Comparison of ENCODE assay signal across 8 mouse cellular contexts in the genomic region with DNA sequence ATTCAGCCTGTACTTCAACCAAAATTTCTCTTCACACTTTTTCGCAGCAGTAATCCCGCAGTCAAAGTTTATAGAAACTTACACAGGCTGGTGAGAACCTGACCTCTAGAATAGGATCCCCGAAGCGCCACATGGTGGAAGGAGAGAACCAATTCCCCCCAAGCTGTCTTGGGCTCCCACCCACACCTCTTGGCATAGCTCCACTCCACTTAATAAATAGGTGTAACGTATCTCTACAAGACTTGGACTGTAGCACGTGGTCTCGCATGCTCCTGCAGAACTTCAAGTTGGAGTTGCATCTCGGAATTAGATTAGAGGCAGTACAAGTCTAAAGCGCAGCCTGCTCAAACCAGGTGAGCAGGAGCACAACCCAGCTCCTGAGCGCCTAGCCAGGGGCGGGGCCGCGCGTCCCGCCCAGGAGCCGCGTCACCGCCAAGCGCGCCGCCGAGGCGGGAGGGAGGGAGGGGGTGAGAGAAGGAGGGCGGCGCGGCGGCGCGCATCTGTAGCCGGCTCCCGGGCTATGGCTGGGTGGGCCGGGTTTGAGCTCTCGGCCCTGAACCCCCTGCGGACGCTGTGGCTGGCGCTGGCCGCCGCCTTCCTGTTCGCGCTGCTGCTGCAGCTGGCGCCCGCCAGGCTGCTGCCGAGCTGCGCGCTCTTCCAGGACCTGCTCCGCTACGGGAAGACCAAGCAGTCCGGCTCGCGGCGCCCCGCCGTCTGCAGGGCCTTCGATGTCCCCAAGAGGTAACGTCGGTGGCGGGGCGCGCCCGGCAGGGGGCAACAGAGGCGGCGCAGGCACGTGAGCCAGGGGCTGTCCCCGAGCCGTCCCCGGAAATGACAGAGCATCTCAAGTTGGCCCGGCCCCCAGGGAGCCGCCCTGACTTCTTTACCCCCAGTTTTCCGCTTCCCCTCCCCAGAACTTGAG. TPM values are rescaled to one million over a fixed set of nuclear protein-coding genes. Genes with fewer than 3 reads are reported as not detected.
DNase-seq lines count a peak whose midpoint lies in the region; ATAC-seq and TF ChIP-seq lines count a peak whose summit lies in the region.

A gene (plus strand): TSS at position 464 of the 922 bp plus-strand sequence.

- H3K9ac ChIP-seq in hindbrain, postnatal 0 days (replicated peaks; ENCODE audit: low read length) = peak within 1 kb of the TSS; percentile 83

- DNase-seq in WW6 (ENCODE audit: low read depth, low spot score) = peak; percentile 81
- peak; percentile 89 to 91 for DNase-seq in cerebellum, postnatal 4 days (ENCODE audit: low spot score in 2 of 2)
- peak; percentile 97 for DNase-seq in gastrocnemius, adult 2 months
- peak; percentile 95 for DNase-seq in hindbrain, postnatal 0 days (ENCODE audit: low spot score)
- DNase-seq in left cerebral cortex, adult 2 months (ENCODE audit: extremely low spot score in 1 of 2, low spot score in 2 of 2) = peak; percentile 92
- peak; percentile 91 to 92 for DNase-seq in right cerebral cortex, adult 2 months (ENCODE audit: low spot score in 2 of 2)
- peak; percentile 98 for DNase-seq in urinary bladder, postnatal 14 days (ENCODE audit: low spot score)

- H3K9me3 ChIP-seq in hindbrain, postnatal 0 days (ENCODE audit: low read length) = no peaks in the 10 kb centered on the region

- H3K4me3 ChIP-seq in gastrocnemius, adult 2 months = peak within 1 kb of the TSS; percentile 84
- peak within 1 kb of the TSS; percentile 72 for H3K4me3 ChIP-seq in hindbrain, postnatal 0 days (ENCODE audit: low read length)
- H3K4me3 ChIP-seq in left cerebral cortex, adult 2 months = peak within 1 kb of the TSS; percentile 79

- H3K27me3 ChIP-seq in hindbrain, postnatal 0 days (ENCODE audit: insufficient read depth, low read length) = no peaks in the 10 kb centered on the region

- H3K27ac ChIP-seq in gastrocnemius, adult 2 months = peak within 1 kb of the TSS; percentile 99
- peak within 1 kb of the TSS; percentile 95 for H3K27ac ChIP-seq in hindbrain, postnatal 0 days
- peak within 1 kb of the TSS; percentile 99 for H3K27ac ChIP-seq in left cerebral cortex, adult 2 months

- H3K36me3 ChIP-seq in hindbrain, postnatal 0 days (ENCODE audit: insufficient read depth, low read length) = no peaks in the 10 kb centered on the region

- ATAC-seq in hindbrain, postnatal 0 days = peak; percentile 95
- peak; percentile 79 for ATAC-seq in megakaryocyte, adult 5-6 weeks (ENCODE audit: poor library complexity, severe bottlenecking)

- H3K4me1 ChIP-seq in hindbrain, postnatal 0 days (ENCODE audit: insufficient read depth, low read length) = peaks cover 10% of the 10 kb centered on the region; the same call in 1 of the 2 replicates

- intact Hi-C loops in gastrocnemius, adult 2 months (cut with DNase I) = loop anchor here (5.0 kb wide), 2 partner anchors 42 to 402 kb away; a partner anchor contains a TSS
- intact Hi-C loops in left cerebral cortex, adult 2 months (cut with DNase I) = loop anchor here (2.0 to 10.0 kb wide), 4 partner anchors 43 to 402 kb away; a partner anchor contains a TSS

- TF ChIP-seq CTCF in gastrocnemius, adult 2 months (IDR thresholded peaks at IDR 0.05) = peak; percentile 93; the same call in 1 of the 2 replicates
- peak; percentile 70 for TF ChIP-seq CTCF in hindbrain, postnatal 0 days (IDR thresholded peaks at IDR 0.05; ENCODE audit: low read depth)
- TF ChIP-seq CTCF in left cerebral cortex, adult 2 months (IDR thresholded peaks at IDR 0.05) = peak; percentile 82

- peak within 1 kb of the TSS; percentile 79 for H3K4me2 ChIP-seq in hindbrain, postnatal 0 days (ENCODE audit: low read depth, low read length)

- WGBS in hindbrain, postnatal 0 days = 1% methylated on average over 54 of the region's 69 CpGs

RNA-seq across cellular contexts. Expression of the gene that starts here (rescaled TPM):
- total RNA-seq in gastrocnemius, adult 2 months (2021) = 1 to 10 TPM; 3.0 to 3.9 TPM
- 16.3 and 17.6 TPM in 2 replicates for total RNA-seq in hindbrain, postnatal 0 days (2014; rRNA removed)
- polyA plus RNA-seq in hindbrain, postnatal 0 days (2015; fragmentation: Nextera tagmentation; extraction: Ambion mirVana) = 22.2 and 22.9 TPM in 2 replicates
- total RNA-seq in left cerebral cortex, adult 2 months (2021) = 10 to 100 TPM; 19.8 to 21.8 TPM
- 83.1 and 104 TPM in 2 replicates for total RNA-seq in megakaryocyte, adult 5-6 weeks (2015)
- 45.7 and 59.7 TPM in 2 replicates for total RNA-seq in megakaryocyte, adult 5-6 weeks (2017)

Comparison
In these comparisons a context has a peak if more than half of its experiments do, and no peak if none do; other contexts are left out.
1. Peak in every context shown above with its lines: DNase-seq, ATAC-seq, H3K4me3 ChIP-seq and H3K27ac ChIP-seq.